13 mouse cellular contexts compared by ENCODE assay signal in genomic region chr12:85954167-85954566, GRCm38 (mm10).
DNase-seq lines count a peak whose midpoint lies in the region; ATAC-seq and TF ChIP-seq lines count a peak whose summit lies in the region.
"Had no signal": no experiment of that assay in that cellular context is flagged by ENCODE, and none has a peak within 500 bp of the region (broad histone marks: within the 10 kb centered on the region; RNA-seq: fewer than 3 reads in every experiment).

No protein-coding gene starts in this region.

- TF ChIP-seq CTCF in forebrain, postnatal 0 days (IDR thresholded peaks at IDR 0.05; ENCODE audit: low read depth): peak; percentile 39
- peak; percentile 67 for TF ChIP-seq CTCF in lung, embryonic 14.5 days (IDR thresholded peaks at IDR 0.05; ENCODE audit: low read depth)

- H3K4me3 ChIP-seq in forebrain, postnatal 0 days (ENCODE audit: low read depth, low read length): no peak overlapping the region
- no peak overlapping the region for H3K4me3 ChIP-seq in forebrain, embryonic 11.5 days (ENCODE audit: low read depth, low read length)
- no peak overlapping the region for H3K4me3 ChIP-seq in lung, embryonic 14.5 days (ENCODE audit: low read depth, low read length)
- no peak overlapping the region for H3K4me3 ChIP-seq in hindbrain, embryonic 13.5 days
- H3K4me3 ChIP-seq: embryonic facial prominence, embryonic 12.5 days; heart, embryonic 15.5 days; midbrain, embryonic 15.5 days; stomach, embryonic 15.5 days had no signal

- H3K4me2 ChIP-seq in forebrain, postnatal 0 days (ENCODE audit: low read depth): no peak overlapping the region
- no peak overlapping the region for H3K4me2 ChIP-seq in forebrain, embryonic 11.5 days (ENCODE audit: low read depth, low read length, severe bottlenecking)
- H3K4me2 ChIP-seq in lung, embryonic 14.5 days: no peak overlapping the region
- H3K4me2 ChIP-seq in hindbrain, embryonic 13.5 days: no peak overlapping the region
- H3K4me2 ChIP-seq: embryonic facial prominence, embryonic 12.5 days; heart, embryonic 15.5 days; midbrain, embryonic 15.5 days; stomach, embryonic 15.5 days had no signal

- 85% methylated on average over 3 of the region's 3 CpGs for WGBS in forebrain, postnatal 0 days
- WGBS in forebrain, embryonic 11.5 days: 76% methylated on average over 3 of the region's 3 CpGs
- WGBS in lung, embryonic 14.5 days: 61% methylated on average over 3 of the region's 3 CpGs
- 85% methylated on average over 3 of the region's 3 CpGs for WGBS in hindbrain, embryonic 13.5 days

- H3K4me1 ChIP-seq in forebrain, postnatal 0 days (ENCODE audit: insufficient read depth): no peaks in the 10 kb centered on the region
- no peaks in the 10 kb centered on the region for H3K4me1 ChIP-seq in forebrain, embryonic 11.5 days (replicated peaks; ENCODE audit: control insufficient read depth, insufficient read depth, low read length)
- H3K4me1 ChIP-seq in lung, embryonic 14.5 days (ENCODE audit: insufficient read depth): peaks cover 5% of the 10 kb centered on the region; the same call in 1 of the 2 replicates
- H3K4me1 ChIP-seq in hindbrain, embryonic 13.5 days (replicated peaks): no peaks in the 10 kb centered on the region
- H3K4me1 ChIP-seq: midbrain, embryonic 15.5 days had no signal

- peaks cover 4% of the 10 kb centered on the region; the same call in 1 of the 2 replicates for H3K36me3 ChIP-seq in forebrain, postnatal 0 days (ENCODE audit: insufficient read depth)
- no peaks in the 10 kb centered on the region; the same call in 1 of the 2 replicates for H3K36me3 ChIP-seq in forebrain, embryonic 11.5 days (ENCODE audit: control insufficient read depth, insufficient read depth, low read length)
- 0 out of 2 replicates have a peak, but pooled peaks cover 17% of the 10 kb centered on the region for H3K36me3 ChIP-seq in lung, embryonic 14.5 days (ENCODE audit: insufficient read depth)
- H3K36me3 ChIP-seq in hindbrain, embryonic 13.5 days: peaks cover 27% of the 10 kb centered on the region
- H3K36me3 ChIP-seq: embryonic facial prominence, embryonic 12.5 days; midbrain, embryonic 15.5 days; stomach, embryonic 15.5 days had no signal

- no peak for DNase-seq in forebrain, postnatal 0 days
- DNase-seq in forebrain, embryonic 11.5 days (ENCODE audit: low spot score): no peak
- DNase-seq in lung, embryonic 14.5 days: peak; percentile 49
- DNase-seq in lung, postnatal 4 days: no peak
- DNase-seq in NIH3T3 (ENCODE audit: low read depth): peak; percentile 61
- DNase-seq in lung, postnatal 14 days: peak; percentile 49
- no peak for DNase-seq in urinary bladder, postnatal 14 days (ENCODE audit: low spot score)
- DNase-seq: kidney, postnatal 14 days had no signal

- ATAC-seq in forebrain, postnatal 0 days: no peak
- no peak for ATAC-seq in forebrain, embryonic 11.5 days (replicated peaks; ENCODE audit: low FRiP score)
- ATAC-seq in lung, embryonic 14.5 days (ENCODE audit: insufficient read depth): no peak
- ATAC-seq in hindbrain, embryonic 13.5 days (ENCODE audit: low FRiP score): no peak
- ATAC-seq: midbrain, embryonic 15.5 days had no signal

- H3K27ac ChIP-seq in forebrain, postnatal 0 days (ENCODE audit: low read depth, low read length): no peak overlapping the region
- no peak overlapping the region for H3K27ac ChIP-seq in forebrain, embryonic 11.5 days (ENCODE audit: low read depth, low read length)
- H3K27ac ChIP-seq in lung, embryonic 14.5 days (ENCODE audit: low read depth): no peak overlapping the region
- H3K27ac ChIP-seq in hindbrain, embryonic 13.5 days: no peak overlapping the region
- H3K27ac ChIP-seq: embryonic facial prominence, embryonic 12.5 days; heart, embryonic 15.5 days; midbrain, embryonic 15.5 days; stomach, embryonic 15.5 days had no signal

- H3K9me3 ChIP-seq in forebrain, postnatal 0 days (ENCODE audit: low read length): no peaks in the 10 kb centered on the region
- H3K9me3 ChIP-seq in forebrain, embryonic 11.5 days (ENCODE audit: control insufficient read depth, low read length): no peaks in the 10 kb centered on the region
- H3K9me3 ChIP-seq in lung, embryonic 14.5 days (ENCODE audit: low read depth, low read length): no peaks in the 10 kb centered on the region
- no peaks in the 10 kb centered on the region for H3K9me3 ChIP-seq in hindbrain, embryonic 13.5 days
- H3K9me3 ChIP-seq: embryonic facial prominence, embryonic 12.5 days; heart, embryonic 15.5 days; midbrain, embryonic 15.5 days; stomach, embryonic 15.5 days had no signal

- H3K27me3 ChIP-seq in forebrain, postnatal 0 days (ENCODE audit: insufficient read depth, low read length): no peaks in the 10 kb centered on the region
- H3K27me3 ChIP-seq in forebrain, embryonic 11.5 days (ENCODE audit: control insufficient read depth, insufficient read depth, low read length): no peaks in the 10 kb centered on the region
- no peaks in the 10 kb centered on the region for H3K27me3 ChIP-seq in lung, embryonic 14.5 days (ENCODE audit: insufficient read depth, low read length)
- H3K27me3 ChIP-seq in hindbrain, embryonic 13.5 days: no peaks in the 10 kb centered on the region
- H3K27me3 ChIP-seq: embryonic facial prominence, embryonic 12.5 days; heart, embryonic 15.5 days; midbrain, embryonic 15.5 days; stomach, embryonic 15.5 days had no signal

- H3K9ac ChIP-seq in forebrain, postnatal 0 days: no peak overlapping the region
- H3K9ac ChIP-seq in forebrain, embryonic 11.5 days (ENCODE audit: low read length): no peak overlapping the region
- no peak overlapping the region for H3K9ac ChIP-seq in lung, embryonic 14.5 days
- H3K9ac ChIP-seq in hindbrain, embryonic 13.5 days: no peak overlapping the region
- H3K9ac ChIP-seq: embryonic facial prominence, embryonic 12.5 days; heart, embryonic 15.5 days; midbrain, embryonic 15.5 days; stomach, embryonic 15.5 days had no signal

Comparison
In these comparisons a context has a peak if more than half of its experiments do, and no peak if none do; other contexts are left out.
1. DNase-seq: peak in lung, embryonic 14.5 days (single experiment), NIH3T3 (single experiment) and lung, postnatal 14 days (single experiment); none in forebrain, postnatal 0 days (single experiment), forebrain, embryonic 11.5 days (single experiment), lung, postnatal 4 days (0 of 2) and urinary bladder, postnatal 14 days (single experiment).